Mouse (Mus musculus) gastrocnemius, postnatal 36 days (tissue): Measurements from ENCODE around the gene Olfml2b. TPM values are rescaled to one million over a fixed set of nuclear protein-coding genes. Genes with fewer than 3 reads are reported as not detected.

Experiments used
- DNase-seq, 2 experiments: peaks; one replicate each; pipeline ENCODE4 v3.0.0; 2022
- intact Hi-C: fragments of 180-260 bp; cut with DNase I; formaldehyde crosslinking; loops from one replicate; pipeline ENCODE4 v1.15.1; 2025
- long read RNA-seq, 2 experiments: library from polyadenylated mRNA; stranded (forward); transcript quantifications; one replicate each; pipeline ENCODE4 v2.0.0; 2021
- total RNA-seq, 2 experiments: library from RNA; stranded (reverse); gene quantifications; 2 replicates each; pipeline ENCODE4 v1.2.3; 2021

Olfml2b gene
- total RNA-seq, result 1 to 10 TPM; 6.9 to 8.2 TPM
- long read RNA-seq, experiment 1, transcript Olfml2b-201 (8 exons, 3,095 nt), result major isoform, 6 of 8 reads
- long read RNA-seq, experiment 1, partial matches to known transcripts, result 1 of 8 reads
- long read RNA-seq, experiment 1, other reads (novel, unspliced or antisense), result 1 of 8 reads
- long read RNA-seq, experiment 2, transcript Olfml2b-201 (8 exons, 3,095 nt), result major isoform, 5 of 9 reads
- long read RNA-seq, experiment 2, partial matches to known transcripts, result 0 of 9 reads
- long read RNA-seq, experiment 2, other reads (novel, unspliced or antisense), result 4 of 9 reads

DNA sequence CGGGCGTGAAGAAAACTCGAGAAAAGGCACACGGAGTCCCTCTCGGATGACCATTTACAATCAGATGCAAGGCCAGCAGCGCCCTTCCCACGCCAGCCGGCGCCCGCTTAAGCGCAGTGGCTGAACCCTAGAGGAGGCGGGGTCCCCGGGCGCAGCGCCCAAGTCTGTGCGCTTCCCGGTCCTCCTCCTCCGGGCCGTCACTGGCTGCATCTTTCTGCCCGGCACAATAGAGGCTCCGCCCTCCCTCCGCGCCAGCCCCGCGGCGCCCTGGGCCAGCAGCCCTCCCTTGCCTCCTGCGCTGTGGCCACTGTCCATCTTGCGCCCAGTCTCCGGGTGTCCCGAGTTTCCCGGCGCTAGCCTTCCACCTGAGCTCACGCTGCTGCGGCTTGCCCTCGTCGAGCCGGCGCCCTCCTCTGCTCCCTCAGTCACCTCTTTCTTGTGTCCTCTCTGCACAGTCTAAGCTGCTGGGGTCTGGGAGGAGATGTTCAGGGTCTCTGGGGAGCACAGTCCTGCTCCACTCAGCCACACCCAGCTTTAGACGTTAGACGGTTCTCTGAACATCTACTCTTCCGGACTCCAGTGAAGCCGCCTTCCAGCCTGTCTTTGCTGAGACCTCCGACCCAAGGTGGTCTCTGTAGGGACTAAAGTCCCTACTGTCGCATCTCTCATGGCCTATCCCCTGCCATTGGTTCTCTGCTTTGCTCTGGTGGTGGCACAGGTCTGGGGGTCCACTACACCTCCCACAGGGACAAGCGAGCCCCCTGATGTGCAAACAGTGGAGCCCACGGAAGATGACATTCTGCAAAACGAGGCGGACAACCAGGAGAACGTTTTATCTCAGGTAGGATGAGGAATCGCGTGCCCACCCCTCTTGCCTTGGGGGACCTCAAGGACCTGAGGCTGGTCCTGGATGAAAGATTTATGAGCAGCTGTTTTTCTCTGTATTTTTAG lies at the start of gene Olfml2b:
Gene Olfml2b, plus strand, starts transcription at position 278 of the 951 bp plus-strand sequence.
- DNase-seq, result peak; percentile 78 to 87
- intact Hi-C loops, result loop anchor here (5.0 kb wide), 1 partner anchor 118 kb away; no protein-coding TSS in a partner anchor

DNA sequence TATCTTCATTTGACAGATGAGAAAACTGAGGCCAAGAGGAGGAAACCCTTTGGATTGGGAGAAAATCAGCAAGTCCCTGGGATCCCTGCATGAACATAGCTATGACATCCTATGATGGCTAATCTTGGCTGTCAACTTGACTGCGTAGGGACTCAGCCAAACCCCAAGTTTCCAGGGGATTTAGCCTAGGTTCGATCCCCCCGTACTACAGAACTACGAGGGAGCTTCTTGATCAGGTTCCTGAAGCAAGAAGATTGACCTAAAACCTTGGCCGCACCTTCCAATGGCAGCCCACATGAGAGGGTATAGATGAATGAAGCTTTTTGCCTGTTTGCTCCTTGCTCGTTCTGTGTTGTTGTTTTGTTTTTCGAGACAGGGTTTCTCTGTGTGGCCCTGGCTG lies 49.8 kb upstream of the Olfml2b start:
- intact Hi-C loops, result no loop called here
- no peak for DNase-seq

DNA sequence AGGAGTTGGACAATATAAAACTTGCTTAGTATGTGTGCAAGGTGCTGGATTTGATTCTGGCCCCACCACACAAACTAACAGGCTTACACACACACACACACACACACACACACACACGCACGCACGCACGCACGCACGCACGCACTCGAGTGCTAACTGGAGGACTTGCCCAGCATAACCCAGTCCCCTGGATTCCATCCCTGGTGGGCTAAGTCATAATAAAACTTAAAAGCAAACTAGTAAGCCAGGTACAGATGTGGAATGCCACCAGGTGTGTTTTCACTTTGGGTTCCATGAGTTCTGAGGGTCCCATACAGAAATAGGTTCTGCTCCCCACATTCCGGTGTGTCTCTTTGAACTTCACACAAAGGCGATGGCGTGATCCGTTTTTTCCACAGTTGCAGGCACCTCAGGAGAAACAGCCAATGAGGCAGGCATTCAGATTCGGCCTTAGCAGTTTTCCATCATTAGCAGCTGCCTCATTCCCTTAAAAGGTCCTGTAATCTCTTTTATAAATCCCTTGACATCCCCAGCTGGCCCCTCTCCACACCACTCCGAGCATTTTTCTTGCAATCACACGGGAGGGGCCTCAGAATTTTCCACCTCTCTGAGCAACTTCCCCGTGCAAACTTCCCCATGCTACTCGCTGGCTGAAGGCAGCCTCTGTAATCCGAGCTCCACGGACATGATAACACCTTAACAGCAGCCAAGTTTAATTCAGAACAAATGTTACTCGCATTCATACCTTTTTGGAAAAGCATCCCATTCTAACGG lies 38.9 kb upstream of the Olfml2b start:
- intact Hi-C loops, result no loop called here
- DNase-seq, result no peak

DNA sequence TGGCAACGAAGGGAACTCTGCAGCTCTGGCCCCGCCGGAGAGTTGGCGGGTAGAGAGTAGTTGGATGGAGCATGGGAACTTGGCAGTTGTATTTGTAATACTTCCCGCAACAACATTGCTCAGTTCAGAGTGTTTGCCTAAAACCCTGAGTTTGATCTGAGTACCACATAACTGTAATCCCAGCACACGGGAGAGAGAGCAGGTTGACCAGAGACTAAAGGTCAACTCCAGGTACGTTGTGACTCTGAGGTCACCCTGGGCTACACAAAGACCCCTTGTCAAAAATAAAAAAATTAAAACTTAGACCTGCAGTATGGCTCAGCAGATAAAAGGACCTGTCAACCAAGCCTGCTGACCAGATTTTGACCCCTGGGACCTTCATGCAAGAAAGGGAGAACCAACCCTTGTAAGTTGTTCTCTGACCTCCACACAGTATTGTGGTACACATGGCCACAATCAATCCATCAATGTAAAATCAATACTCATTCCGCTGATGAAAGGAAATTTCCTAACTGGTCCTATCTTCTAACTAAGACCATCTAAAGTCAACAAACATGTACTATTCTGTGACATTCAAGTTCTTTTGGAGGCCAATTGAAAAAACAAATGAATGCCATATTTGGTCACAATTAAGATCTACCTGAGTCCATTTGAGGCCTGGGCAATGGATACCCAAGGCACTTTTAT lies 37.0 kb upstream of the Olfml2b start:
- intact Hi-C loops, result no loop called here
- no peak for DNase-seq

DNA sequence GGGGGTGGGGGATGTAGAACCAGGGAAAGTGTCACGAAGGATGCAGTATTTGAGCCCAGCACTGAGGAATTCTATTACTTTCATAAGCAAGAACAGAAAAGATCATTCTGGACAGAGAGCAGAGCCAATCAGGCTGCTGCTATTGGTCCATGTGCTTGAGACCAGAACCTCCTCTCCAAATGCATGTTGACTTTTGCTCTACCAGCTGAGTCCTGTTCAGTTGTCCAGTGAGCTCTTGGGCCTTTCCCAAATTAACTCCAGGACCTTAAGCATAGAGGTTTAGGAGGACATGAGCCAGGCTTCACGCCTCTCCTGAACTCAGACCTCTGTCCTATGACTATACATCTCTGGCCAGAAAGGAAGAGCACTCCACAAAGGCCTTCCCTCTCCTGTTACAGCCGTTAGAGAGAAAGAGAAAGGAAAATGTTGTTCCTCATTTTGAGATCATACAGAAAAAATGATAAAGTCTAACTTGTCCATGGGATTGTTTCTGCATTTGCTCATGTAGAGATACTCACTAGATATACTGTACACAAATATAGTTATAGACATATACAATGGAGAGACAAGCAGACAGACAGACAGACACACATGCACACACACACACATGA lies 35.8 kb upstream of the Olfml2b start:
- intact Hi-C loops, result no loop called here
- no peak for DNase-seq

DNA sequence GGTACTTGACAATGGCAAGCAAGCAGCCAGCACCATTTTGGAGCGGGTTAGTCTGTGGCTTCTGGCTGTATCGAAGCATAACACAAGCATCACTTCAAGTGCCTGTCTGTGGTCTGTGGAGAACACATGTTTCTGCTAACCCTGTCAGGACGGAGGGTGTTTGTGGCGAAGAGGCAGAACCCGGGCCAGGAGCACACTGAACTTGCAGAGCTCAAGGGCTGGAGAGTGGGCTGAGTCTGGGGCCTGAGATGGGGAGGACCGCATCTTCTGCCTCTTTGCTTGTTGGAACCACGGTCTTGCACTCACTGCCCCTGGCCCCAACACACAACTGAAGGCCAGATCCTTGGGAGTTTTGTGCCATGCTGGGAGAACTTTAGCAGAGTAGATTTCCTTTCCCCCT lies 34.5 kb upstream of the Olfml2b start:
- intact Hi-C loops, result loop anchor here (5.0 kb wide), 1 partner anchor 393 kb away; the partner anchor contains the start of gene Uhmk1
- DNase-seq, result no peak

DNA sequence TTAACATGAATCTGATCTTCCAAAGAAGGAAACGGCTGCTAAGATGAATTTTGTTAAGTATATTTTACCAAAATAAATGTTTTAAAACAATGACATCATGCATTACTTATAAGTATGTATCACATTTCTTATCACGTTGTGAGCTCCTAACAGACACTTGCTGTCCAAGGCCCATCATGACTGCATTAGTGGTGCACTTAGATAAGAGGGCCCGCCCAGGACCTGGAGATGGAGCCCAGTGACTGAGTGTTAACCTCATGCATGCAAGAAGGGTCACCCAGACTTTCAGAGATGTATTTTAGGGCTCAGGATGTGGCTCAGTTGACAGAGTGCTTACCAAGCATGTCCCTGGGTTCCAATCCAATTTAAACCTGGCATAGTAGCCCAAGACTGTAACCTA lies 34.0 kb upstream of the Olfml2b start:
- intact Hi-C loops, result loop anchor here (5.0 kb wide), 1 partner anchor 393 kb away; the partner anchor contains the start of gene Uhmk1

DNA sequence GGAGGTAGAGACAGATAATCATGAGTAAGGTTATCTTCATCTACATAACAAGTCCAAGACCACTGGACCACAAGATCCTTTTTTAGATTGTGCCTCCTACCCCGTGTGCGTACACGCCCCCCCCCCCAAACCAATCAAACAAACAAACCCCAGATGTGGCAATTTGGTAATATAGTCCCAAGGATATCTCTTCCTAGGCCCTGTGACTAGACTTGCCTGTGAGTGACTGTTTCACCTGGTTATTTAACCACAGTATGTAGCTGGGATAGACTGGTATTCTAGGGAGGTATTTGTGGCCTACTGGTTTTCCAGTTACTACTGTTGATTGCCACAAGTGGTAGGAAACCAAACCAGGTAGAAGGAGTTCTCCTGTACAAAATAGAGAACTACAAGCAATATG lies 33.6 kb upstream of the Olfml2b start:
- intact Hi-C loops, result loop anchor here (5.0 kb wide), 1 partner anchor 393 kb away; the partner anchor contains the start of gene Uhmk1
- no peak for DNase-seq

More for the DNA sequence above, 34.0 kb upstream of the Olfml2b start:
- no peak for DNase-seq

DNA sequence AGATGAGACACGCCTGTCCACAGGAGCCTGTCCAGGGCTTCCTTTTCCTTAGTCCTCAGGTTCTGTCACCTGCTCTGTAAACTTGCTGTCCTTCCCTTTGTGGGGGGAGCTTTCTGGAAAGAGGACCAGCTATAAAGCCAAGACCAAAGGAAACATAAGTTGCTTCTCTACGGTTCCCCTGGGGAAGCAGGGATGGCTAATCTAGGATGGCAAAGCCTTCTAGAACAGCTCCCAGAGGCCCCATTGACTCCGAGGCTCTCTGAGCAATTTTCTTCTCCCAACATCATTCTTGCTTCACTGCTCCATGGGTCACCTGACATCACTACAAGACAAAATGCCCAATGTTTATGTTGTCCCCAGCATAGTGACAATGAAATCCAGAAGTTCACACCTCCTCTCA lies 32.7 kb upstream of the Olfml2b start:
- no peak for DNase-seq
- intact Hi-C loops, result loop anchor here (1.0 to 5.0 kb wide), 3 partner anchors 25 to 394 kb away; partner anchors contain the start of gene Uhmk1

DNA sequence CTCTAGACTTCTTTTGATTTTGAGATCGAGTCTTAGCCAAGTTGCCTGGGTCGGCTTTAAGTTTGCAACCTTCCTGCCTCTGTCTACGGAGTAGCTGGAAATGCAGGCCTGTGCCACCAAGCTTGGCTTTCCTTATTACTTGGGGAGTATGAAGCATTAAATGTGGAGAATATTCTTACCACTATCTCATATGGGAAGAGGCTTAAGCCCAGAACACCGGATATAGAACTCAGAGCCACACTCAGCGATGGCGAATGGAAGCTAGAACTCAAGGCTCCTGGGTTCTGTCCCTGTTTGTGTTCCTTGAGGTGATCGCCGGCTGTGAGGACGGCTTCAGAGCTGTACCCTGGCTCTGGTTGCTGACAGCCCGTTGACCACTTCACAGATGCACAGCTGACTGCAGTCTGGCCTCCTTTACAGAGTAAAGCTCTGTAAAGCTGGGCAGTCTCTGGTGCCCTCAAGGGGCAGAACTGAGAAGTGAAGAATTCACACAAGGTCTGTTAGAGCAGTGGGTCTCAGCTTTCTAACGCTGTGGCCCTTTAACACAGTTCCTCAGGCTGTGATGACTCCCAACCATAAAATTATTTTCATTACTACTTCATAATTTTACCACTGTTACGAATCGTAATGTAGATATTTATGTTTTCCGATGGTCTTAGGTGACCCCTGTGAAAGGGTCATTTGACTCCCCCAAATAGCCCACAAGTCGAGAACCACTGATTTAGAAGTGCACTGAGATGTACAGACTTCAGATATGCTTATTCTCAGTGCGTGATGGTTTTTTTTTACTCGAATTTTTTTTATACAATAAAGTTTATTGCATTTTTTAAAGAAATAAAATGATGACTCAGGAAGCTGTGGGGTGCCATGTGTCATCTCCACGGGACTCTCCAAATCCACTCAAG lies 31.1 kb upstream of the Olfml2b start:
- DNase-seq, result peak in 1 of 2 experiments; percentile 32
- intact Hi-C loops, result loop anchor here (1.0 to 5.0 kb wide), 3 partner anchors 27 to 396 kb away; partner anchors contain the start of gene Uhmk1

DNA sequence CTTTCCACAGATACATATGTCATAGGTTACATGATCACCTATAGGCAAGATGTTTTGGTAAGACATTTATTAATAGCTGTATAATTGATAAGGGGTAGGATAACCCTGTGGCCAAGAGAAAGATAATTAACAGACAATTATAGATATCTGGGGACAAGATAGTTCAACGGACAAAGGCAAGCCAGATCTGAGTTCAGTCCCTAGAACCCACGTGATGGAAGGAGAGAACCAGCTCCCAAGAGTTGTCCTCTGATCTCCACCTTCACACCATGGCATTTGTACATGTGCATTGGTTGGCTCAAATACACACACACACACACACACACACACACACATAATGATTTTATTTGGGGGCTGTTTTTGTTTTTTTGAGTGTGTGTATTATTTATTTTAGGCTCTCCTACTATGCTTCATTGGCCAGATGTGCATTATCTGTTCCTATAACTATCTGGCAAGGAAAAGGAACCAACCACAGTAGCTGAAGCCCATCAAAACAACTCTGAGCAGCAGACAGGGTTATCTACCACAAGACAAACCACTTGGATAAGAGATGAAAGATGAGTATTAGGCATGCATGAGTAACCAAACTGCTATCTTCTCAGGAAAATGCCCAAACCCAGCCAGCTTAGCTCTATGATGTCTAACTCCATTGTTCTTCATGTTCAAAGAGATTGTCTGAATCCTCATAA lies 24.5 kb upstream of the Olfml2b start:
- no peak for DNase-seq
- intact Hi-C loops, result no loop called here

DNA sequence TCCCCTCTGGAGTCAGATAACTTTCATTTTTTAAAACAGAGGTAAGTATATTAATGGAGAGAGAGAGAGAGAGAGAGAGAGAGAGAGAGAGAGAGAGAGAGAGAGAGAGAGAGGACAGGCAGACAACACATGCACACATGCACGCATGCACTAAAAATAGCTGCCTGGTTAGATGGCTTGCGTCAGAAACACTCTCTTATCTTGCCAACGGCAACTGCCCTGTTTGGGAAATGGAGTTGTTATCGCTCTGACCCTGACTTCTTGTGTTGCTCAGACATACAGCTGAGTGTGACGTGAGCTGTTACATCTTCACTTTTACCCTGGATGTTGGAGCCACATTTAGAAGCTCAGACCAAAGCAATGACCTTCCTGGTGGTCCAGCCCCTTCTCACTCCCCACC lies 21.4 kb upstream of the Olfml2b start:
- intact Hi-C loops, result no loop called here
- DNase-seq, result no peak

DNA sequence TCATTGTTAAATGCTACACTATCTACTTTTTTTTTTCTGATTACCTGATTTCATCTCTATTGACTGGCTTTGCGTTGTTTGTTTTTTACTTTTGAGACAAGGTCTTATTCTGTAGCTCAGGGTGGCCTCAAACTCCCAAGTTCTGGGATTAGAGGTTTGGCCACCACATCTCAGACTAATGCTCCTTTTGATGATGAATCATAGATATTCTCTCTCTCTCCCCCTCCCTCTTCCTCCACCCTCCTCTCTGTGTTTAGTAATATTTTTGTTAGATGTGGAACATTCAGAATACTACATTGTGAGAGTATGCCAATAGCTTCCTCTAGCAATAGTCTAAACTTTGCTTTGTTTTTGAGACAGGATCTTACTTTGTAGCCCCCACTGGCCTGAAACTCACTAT lies 20.9 kb upstream of the Olfml2b start:
- DNase-seq, result no peak
- intact Hi-C loops, result no loop called here

DNA sequence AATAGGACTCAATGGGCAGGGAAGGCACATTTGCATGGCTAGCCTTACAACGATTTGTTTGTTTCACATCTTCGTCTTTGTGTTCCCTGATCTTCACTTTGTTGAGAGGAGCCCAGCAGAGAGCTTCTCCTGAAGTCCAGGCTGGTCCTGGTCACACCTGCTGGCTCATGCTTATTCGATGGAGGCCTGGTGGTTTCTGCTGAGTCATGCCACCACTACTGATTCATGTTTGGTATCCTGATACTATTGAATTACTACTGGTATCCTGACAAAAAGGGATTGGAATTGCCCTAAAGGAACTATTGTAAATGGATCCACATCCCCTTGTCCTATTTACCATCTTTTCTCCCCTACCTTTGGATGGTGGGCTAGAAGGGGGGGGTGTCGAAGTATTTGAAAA lies 13.8 kb upstream of the Olfml2b start:
- no peak for DNase-seq
- intact Hi-C loops, result loop anchor here (2.0 kb wide), 1 partner anchor 210 kb away; no protein-coding TSS in a partner anchor

DNA sequence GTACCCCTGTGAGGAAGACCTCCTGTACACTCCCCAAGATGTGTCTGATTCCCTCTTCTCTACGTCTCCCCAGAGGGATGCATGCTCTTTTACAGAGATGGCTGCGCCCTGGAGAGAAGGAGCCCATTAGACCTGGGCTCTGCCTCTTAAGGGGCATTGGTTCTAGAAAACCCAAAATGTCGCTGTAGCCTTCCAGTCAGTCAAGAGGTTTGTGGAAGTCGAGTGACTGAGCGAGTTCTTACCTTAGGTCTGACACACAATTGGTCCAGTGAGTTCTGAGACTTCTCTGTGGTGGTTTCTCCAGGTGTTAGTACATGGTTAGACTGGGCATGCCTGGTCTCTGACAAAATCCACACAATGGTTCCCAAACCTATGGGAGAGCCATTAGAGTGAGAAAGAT lies 12.8 kb upstream of the Olfml2b start:
- no peak for DNase-seq
- intact Hi-C loops, result loop anchor here (2.0 kb wide), 1 partner anchor 209 kb away; no protein-coding TSS in a partner anchor

DNA sequence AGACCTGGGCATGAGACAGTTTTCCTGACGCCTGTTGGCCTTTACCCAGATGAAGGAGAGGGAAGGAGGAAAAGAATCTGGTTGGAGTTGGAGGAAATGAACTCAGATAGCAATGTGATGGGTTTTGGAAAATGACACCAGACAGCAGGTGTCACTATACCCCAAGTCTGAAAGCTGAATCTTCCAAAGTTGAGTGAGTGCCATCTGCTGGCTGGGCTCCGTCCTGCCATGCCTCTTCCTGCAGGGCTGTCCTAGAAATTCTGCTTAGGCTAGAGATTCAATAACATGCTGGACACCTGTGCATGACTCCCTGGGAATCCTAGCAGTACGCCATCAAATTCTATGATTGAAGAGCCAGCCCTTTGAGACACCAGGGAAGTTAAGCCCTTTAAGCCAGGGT lies 11.9 kb upstream of the Olfml2b start:
- intact Hi-C loops, result no loop called here
- DNase-seq, result peak; percentile 57 to 76

DNA sequence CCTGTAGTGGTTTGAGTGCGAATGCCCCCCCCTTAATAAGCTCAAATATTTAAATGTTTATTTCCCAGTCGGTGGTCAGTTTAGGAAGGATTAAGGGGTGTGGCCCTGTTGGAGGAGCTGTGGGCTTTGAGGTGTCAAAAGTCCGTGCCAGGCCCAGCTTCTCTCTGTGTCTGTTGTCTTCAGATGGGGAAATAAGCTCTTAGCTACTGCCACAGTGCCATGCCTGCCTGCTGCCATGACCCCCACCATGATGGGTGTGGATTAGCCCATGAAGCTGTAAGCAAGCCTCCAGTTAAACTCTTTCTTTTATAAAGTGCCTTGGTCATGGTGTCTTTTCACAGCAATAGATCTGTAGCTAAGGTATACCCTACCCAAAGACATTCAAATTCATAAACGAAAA lies 11.5 kb upstream of the Olfml2b start:
- no peak for DNase-seq
- intact Hi-C loops, result no loop called here

DNA sequence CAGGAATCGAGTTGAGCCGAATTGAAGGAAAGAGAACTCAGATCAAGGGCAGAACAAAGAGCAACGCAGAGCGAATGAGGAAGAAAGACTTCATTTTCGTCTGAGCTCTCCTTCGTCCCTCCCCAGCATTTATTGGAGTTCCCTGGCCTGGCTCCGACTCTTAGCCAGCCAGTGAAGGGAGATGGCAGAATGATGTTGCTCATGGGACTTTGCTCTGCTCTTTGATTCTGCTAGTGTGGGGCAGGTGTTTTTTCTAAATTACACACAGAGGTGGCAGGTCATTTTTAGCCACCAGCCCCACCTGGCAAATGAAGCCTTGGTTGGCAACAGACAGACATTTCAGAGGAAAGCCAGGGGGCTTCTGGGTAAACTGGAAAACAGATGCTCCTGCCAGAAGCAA lies 5.4 kb upstream of the Olfml2b start:
- no peak for DNase-seq
- intact Hi-C loops, result no loop called here
